Mouse (Mus musculus) hindlimb bud, embryonic 11.5 days (tissue): ENCODE data around the gene Ap2a2.

ENCODE experiments used
- DNase-seq: peaks from one replicate; pipeline ENCODE4 v3.0.0-alpha.2; 2012; ENCODE audit warnings: low read depth, low spot score; ENCODE audit errors: extremely low spot score

The Ap2a2 gene

DNA sequence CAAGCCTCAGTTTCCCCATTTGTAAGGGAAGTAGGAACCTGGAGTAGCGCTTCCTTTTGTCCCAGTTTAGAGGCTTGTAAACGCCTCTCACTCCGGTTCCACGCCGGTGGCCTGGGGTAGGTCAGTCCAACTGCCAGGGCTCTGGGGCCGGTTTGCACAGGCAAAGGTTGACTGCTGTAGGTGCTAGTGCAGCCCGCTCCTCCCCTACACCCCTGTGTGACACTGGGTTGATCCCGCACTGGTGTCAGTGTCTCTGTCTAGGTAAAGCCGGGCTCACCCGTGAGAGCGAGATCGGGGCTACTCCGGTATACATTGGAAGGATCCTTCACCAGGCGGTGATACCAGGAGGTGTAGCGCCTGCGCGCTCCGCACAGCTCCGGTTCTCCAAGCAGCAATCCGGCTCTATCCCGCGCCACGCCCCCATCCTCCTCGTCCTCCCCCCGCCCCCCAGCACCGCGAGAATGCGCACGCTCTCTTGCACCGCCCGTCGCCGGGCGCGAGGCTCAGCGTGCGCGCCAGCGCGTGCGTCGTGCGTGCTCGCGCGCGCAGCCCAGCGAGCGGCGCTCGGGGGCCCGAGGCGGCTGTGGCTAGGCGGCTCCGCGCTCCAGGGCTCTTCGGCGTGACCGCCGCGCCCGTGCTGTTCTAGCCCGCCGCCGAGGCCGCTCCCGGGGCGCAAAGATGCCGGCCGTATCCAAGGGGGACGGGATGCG, at the start of gene Ap2a2:
Gene Ap2a2, plus strand, starts transcription at position 492 of the 710 bp plus-strand sequence.
- DNase-seq, result peak; percentile 74

DNA sequence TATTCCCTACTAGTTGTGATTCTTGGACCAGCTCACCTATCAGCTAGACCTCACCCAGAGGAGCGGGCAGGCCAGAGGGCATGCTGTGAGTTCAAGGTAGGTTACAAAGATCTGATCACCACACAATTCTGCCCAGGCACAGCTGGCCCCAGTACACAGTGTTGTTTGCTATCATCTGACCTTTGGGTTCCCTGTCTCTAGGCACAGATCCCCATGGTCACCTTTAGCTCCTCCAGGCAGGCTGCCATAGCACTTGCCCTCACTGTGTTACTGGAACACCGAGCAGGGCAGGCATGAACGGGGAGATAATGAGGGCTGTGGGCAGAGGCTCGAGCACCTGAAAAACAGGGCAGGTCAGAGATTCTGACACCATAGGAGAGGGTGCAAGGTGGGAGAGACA, 44.3 kb upstream of the Ap2a2 start:
- DNase-seq, result no peak

DNA sequence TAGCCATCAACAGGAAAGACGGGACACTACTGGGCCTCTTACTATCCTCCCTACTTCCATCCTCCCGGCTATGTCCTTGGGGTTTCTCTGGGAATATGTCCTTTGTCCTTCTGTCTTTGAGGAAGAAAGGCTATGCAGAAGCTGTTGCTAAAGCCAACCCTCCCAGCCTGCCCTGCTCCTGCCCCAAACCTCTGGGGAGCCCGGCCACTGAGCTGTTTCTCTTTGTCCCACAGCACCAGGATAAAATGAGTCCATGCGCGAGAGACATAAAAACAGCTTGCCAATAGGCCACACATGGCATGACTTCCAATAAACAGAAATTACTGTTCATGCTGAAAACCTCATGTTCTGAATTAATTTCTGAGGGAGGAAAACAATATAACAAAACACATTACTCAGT, 43.7 kb upstream of the Ap2a2 start:
- no peak for DNase-seq

DNA sequence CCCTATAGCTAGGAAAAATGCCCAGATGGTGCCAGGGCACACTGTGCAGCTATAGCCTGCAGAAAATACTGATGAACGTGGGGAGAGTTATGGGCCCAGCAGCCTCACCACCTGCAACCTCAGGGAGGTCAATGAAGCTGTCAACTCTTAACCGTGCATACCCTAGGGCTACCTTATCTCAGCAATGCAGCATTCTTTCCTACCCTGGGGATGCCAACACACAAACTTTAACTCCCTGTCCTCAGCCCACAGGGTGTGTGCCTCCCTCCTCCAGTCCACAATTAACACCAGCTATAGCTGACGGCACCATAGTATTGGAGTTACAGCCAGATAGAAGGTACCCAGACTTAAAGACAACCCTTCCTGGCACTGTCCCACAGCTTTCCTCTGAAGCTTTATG, 43.0 kb upstream of the Ap2a2 start:
- DNase-seq, result no peak

DNA sequence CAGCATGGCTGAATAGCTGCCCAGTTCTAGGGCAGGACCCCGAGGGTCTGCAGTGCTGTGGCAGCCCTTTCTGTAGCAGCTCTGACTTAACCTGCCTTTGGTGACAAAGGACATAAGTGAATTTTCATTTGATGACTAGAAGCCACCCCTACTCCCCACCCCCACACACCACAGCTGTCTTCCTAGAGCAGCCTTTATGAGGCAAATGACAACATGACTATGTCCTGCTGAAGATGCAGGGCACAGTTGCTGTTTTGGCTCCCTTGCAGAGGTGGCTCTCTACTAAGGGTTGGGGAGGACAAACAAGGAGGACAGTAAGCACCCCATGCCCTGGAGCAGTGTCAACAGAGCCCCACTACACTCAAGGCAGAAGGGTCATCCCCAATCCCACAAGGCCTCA, 42.2 kb upstream of the Ap2a2 start:
- DNase-seq, result no peak

DNA sequence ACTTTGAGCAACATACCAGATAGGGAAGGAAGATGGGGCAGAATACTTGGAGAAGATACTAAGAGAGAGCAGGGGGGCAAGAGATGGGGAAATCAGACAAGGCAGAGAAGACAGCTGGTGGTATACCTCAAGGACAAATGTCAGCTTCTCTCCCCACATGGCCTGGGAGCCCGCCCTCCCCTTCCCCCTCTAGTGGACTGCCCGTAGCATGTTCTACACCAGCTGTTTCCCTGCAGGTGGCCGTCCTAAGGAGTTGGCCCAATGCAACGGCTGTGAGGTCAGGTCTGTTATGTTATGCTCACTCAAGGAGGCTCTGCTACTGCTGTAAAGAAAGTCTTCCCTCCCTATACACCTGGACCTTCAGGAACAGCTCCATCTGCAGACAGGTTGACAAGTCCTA, 39.0 kb upstream of the Ap2a2 start:
- DNase-seq, result no peak

DNA sequence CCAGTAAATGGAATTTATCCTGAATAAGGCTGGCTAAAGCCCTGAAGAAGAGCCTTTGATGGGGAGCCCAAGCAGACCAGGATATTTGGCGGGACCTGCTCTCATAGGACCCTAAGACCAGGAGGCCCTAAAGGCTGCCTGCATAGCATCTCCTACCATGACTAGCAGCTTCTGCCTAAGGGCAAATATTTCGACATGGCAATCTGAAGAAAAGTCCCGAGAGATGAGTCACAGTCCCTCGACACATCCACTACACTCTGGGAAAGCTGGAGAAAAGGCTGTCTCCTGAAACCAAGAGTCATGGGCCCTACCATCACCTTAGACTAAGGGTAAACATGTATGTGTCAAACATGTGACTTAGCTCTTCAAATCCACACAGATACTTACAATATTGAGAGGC, 37.7 kb upstream of the Ap2a2 start:
- DNase-seq, result no peak

DNA sequence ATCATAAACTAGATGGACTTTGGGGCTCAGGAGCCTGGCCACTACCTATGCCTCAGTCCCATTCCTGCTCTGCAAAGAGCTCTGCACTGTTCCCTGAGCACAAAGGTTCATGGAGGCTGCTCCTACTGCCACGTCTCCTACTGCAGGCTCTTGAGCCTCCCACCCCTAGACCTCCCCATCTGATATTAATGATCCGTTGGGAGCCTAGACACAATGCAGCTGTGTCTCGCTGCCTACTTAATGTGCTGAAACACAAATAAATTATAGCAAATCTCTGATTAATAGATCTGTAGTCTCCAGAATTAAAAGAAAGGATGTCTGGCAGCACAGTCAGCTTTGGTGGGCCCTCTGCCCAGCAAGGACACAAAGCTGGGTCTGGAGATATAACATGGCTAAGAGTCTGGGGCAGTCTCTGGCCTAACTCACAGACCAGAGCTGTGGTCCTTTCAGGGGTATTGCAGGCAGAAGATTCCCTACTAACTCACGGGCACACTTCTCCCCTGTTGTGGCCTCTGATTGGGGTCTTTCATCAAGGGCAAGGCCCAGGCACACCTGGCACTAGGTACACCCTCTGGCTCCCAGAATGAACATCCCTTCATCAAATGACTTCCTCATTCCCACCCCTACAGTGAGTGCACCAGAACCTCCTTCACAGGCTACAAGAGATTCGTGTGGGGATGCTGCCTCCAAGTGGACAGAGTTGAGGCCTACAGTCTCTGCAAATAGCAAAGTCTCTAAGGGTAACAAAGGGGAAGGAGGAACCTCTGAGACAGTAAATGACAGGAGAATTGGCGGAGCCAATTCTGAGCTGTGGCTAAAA, 37.0 kb upstream of the Ap2a2 start:
- peak; percentile 35 for DNase-seq

DNA sequence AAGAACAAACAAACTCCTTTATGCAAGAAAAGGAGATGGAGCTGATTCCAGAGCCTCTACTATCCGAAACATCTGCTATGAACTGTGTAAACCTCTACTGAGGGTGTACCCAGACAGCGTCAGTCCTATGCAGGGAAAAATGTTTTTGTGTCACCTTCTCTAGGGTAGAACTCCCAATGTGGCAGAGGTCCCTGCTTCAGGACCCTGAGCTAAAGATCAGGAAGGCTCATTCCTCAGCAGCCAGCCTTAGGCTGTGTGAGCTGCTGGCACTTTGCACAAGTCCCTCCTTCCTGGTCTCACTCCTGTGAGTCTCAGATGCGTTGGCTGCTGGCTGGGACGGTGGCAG, 36.4 kb upstream of the Ap2a2 start:
- no peak for DNase-seq

DNA sequence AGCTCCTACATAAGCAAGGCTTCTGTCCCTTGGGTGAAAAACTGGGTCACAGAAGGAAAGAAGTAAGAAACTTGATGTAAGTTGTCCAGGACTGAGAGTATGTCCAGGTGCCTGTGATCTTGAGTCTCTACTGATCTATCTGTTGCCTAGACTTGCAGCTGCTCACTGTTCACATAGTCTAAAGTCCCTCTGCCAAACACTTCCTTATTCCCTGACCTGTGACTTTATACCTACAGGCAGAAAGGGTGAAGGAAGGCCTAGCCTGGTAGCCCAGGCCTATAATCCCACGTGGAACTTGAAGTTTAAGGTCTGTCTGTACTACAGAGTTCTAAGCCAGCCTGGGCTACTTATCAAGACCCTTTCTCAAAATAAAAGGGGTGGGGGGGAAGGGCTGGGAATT, 26.4 kb upstream of the Ap2a2 start:
- no peak for DNase-seq

DNA sequence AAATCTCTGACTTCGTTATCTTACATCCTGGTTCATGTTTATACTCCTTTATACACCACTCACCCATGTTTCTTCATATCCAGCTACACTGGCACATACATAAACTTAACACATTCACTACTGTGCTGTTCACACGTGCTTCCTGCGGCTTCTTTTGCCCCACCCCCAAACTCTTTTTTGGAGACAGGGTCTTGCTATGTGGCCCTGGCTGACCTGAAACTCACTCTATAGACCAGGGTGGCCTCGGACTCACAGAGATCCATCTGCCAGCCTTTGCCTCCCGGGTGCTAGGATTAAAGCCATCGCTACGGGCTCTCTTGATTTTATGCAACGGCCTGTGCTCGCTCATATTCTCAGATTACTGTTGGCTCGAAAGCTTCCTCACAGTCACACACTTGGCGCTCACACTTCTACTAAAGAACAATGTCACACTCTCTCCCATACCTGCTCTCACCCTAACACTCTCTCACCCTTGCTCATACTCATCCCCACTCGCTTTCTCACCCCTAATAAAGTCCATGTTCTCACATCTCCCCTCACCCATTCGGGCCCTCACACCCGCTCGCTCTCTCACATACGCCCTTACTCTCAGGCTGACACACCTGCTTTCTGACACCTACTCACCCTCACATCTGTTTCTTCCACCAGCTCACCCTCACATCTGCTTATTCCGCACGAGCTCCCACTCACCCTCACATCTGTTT, 23.0 kb upstream of the Ap2a2 start:
- no peak for DNase-seq

DNA sequence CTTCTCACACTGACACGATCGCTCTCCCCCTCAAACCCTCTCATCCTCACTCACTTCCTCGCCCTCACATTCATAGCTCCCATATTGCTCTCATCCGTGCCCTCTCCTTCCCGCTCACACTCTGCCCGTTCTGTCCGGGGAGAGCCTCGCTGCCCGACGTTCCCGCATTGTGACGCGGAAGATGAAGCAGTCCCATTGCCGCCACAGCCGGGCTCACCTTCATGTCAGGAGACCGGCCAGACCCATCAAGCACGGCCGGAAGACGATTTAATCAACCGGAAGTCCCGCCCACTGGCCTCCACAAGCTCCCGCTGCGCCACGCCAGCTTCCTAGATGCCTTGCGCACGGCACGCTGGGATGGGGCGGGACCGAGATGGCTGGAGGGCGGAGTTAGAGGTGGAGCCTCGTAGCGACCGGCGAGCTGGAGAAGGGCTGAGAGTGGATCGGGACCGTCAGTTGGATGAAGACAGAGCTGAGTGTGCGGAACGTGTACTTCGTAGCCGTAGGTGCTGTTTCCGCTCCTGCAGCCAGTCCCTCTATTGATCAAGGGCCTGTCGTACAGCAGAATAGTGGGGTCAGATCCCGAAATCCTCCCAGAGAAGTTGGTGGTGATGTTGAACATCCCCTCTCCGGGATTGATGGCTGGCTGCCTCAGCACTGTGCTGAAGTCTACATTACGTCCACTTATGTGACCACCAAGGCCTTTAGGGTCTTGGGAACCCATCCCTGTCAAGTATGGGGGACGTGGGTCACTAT, 22.2 kb upstream of the Ap2a2 start, which contains the start of gene Chid1:
Gene Chid1, minus strand, starts transcription at position 302 of the 756 bp plus-strand sequence.
- peak; percentile 86 for DNase-seq

DNA sequence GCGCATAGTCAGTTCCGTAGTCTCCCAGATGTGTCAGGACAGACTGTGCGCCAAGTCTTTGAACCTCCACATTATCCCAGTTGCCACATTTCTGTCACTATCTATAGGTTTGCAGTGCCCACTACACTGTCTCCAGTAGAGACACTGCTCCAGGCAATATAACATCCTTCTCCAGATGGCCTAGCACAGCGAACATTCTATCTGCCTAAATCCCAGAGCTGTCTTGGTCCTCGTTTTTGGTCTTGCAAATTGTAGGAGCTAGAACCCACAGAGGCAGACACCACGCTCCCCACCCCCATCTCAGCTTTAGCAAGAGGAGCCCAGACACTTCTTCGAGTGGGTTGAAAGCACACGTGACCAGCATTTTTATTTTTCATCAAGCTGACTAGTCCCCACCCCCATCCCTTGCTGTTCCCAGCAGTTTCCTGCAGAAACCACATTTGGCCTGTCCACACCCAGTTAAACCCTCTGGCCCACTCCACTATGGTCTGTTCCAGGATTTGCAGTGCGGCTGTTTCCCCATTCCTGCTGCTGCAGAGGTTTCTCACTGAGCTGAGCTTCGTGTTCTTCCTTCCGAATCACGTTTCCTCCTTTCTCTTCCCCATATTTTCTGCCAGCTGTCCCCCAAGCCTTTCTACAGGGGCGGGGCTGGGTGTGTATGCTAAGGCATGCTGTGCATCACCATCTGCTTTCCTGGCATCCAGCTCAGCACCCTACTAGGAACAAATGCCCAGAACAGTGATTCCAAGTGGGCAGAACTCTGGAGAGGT, 21.5 kb upstream of the Ap2a2 start:
- DNase-seq, result no peak

DNA sequence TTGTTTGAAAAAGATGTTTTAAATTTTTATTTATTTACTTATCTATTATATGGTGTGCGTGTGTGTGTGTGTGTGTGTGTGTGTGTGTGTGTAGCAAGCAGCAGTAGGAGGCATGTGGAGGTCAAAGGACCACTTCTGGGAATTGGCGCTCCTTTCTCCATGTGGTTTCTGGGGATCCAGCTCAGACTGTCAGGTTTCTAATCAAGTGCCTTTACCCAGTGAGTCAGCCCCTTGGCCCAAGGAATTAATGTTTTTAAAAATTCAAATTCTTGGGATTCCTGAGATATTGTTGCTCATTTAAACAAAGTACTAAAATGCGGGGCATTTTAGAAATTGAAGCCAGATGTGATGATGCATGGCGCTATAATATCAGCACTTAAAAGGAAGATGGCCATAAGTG, 20.3 kb upstream of the Ap2a2 start:
- DNase-seq, result no peak

DNA sequence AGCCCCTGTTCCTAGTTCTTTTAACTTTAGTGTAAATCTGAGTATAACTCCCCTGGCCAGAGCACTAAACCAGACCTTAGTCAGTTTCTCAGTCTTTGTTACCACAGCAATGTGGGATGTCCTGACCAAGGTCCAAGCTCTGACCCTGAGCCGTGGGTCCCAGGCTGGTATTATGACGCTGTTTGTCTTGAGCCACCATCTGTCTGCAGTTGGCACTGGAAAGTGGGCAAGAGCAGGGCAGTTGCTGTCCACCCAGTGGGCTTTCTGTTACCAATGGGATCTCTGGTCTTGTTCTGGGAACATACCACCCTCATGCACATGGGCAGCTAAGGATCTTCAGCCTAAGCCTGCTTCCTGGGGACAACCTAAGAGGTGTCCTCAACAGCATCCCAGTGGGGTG, 19.4 kb upstream of the Ap2a2 start:
- no peak for DNase-seq

DNA sequence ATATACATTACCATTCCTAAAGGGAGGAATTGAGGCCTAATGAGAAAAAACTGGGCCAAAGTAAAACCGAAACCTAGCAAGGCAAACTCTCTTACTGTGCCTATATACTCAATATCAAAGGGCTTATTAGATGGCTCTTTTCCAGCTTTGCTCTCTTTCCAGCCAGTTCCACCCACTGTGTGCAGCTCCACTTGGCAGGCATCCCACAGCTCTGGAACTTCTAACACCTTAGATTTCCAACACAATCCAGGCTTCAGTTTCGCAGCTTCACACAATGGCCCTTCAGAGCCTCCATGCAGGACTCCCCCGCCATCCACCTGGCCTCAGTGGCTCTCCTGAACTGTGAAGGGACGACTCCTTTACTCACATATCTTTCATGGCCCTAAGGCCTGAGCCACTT, 17.3 kb upstream of the Ap2a2 start:
- no peak for DNase-seq

DNA sequence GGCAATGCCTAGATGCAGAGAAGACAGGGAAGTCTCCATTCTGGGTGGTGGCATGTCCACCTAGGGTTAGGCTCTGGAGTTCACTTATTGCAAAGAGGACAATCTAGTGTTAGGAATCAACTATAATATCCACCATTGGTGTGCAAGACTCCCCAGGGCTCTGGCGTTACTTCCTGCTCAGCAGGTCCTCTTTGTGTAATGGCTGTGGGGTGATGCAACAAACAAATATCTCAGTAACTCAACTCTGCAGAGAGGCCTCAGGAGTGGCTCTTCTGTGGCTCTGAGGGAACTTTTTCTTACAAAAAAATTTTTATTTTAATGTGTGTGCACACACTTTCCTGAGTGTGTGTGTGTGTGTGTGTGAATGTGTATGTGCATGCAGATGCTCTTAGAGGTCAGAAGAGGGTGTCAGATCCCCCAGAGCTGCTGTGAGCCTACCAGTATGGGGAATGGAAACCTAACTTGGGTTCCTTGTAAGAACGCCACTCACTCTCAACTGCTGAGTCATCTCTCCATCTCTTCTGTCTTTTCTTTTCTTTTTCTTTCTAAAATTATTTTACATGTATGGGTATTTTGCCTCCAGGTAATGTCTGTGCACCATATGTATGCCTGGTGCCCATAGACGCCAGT, 12.4 kb upstream of the Ap2a2 start:
- no peak for DNase-seq

DNA sequence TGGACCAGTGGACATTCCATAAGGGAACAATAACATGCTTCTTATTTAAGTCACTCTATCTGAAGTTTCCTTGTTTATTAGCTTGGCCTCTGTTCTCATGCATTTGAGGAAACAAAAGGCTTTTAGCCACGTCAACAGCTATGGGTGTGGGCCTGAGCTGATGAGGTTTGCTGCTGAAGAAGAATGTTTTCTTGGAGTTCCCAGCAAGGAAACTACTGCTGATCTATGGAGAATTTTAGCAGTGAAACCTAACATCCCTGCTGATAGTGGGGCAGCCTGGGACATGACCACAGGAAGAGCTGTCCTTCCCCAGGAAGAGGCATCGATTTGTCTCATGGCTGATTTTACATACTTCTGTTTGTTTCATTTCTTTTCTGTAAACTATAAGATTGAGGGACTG, 11.5 kb upstream of the Ap2a2 start:
- DNase-seq, result no peak

DNA sequence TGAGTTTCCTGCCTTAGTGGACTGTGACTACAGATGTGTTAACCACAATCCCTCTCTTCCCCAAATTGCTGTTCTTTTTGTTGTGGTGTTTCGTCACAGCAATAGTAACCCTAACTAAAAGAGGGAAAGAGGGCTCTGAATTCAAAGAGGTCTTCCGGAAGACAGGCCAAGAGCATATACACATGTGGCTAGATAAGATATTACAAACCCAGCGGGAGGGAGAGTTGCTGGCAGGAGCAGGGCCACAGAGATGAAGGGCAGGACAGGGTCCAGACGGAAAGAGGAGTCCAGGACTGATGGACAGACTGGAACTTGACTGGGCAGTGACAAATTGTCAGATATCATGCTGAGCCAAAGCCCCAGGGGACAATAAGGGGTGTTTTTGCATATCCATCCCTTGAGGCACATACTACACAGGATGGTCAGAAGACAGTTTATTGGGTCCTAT, 3.6 kb upstream of the Ap2a2 start:
- DNase-seq, result no peak

DNA sequence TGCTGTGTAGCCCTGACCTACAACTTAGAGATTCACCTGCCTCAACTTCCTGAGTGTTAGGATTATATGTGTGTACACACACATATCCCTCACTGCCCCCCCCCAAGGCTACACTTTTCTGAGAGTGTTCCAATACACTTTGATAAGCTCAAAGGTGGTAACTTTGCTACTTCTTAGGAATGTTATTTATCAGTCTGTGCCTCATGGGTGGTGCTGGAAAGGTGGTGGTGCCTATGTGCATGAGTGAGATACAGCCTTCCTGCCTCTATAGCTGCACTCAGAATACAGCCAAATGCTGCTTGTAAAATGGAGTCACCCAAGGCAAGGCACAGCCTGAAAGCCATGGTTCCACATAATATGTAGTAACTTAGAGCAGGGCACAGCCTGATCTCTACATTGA, 3.0 kb upstream of the Ap2a2 start:
- DNase-seq, result no peak
